Mouse (Mus musculus) embryonic facial prominence, embryonic 11.5 days (tissue): ENCODE measurements at regions not wholly inside any gene's neighbourhood (a gene's known extent, or its start where the extent isn't known, plus 50 kb on each side); places are given as distances from the start of the nearest gene placed in this dataset.
A peak's percentile ranks its signal among the peaks of the same experiment; 100 is the strongest.

Experiments used
- ATAC-seq: fragments of 200-750 bp; cut with Nextera tagmentation; replicated peaks from 2 replicates; pipeline ENCODE4 v1.8.0; 2017; ENCODE audit warnings: low read depth; ENCODE audit not compliant: insufficient number of reproducible peaks, low FRiP score, low TSS enrichment
- DNase-seq: peaks from one replicate; pipeline ENCODE4 v3.0.0-alpha.2; 2015; ENCODE audit warnings: low spot score
- H3K27ac ChIP-seq: fragments of 300-500 bp; sonication (generic); replicated peaks from 2 replicates; pipeline ENCODE4 v1.5.1; 2014; ENCODE audit warnings: mild to moderate bottlenecking, low read depth, low read length, control low read depth
- H3K27me3 ChIP-seq: fragments of 300-500 bp; sonication (generic); 2 replicates; pipeline ENCODE4 v1.6.1; 2014; ENCODE audit warnings: mild to moderate bottlenecking, low read length, moderate library complexity, mixed read lengths; ENCODE audit not compliant: control insufficient read depth, insufficient read depth
- H3K36me3 ChIP-seq: fragments of 300-500 bp; sonication (generic); replicated peaks from 2 replicates; pipeline ENCODE4 v1.6.1; 2014; ENCODE audit warnings: low read depth, mild to moderate bottlenecking, low read length, moderate library complexity, mixed read lengths; ENCODE audit not compliant: control insufficient read depth, insufficient read depth
- H3K4me1 ChIP-seq: fragments of 300-500 bp; sonication (generic); 2 replicates; pipeline ENCODE4 v1.6.1; 2014; ENCODE audit warnings: low read length, mixed read lengths; ENCODE audit not compliant: control insufficient read depth, insufficient read depth
- H3K4me2 ChIP-seq: fragments of 300-500 bp; sonication (generic); 2 replicates; pipeline ENCODE4 v1.6.1; 2014; ENCODE audit warnings: low read depth, mild to moderate bottlenecking, control low read depth, low read length, moderate library complexity
- H3K4me3 ChIP-seq: fragments of 300-500 bp; sonication (generic); 2 replicates; pipeline ENCODE4 v1.5.1; 2014; ENCODE audit warnings: low read depth, low read length, control low read depth
- H3K9ac ChIP-seq: fragments of 300-500 bp; sonication (generic); replicated peaks from 2 replicates; pipeline ENCODE4 v1.6.1; 2014; ENCODE audit warnings: mild to moderate bottlenecking, control low read depth, low read length
- H3K9me3 ChIP-seq: fragments of 300-500 bp; sonication (generic); replicated peaks from 2 replicates; pipeline ENCODE4 v1.6.1; 2016; ENCODE audit warnings: mild to moderate bottlenecking, low read length, inconsistent platforms, mixed read lengths; ENCODE audit not compliant: control insufficient read depth
- WGBS: fragments of 180-500 bp; shearing (Covaris S2); extraction: QIAGEN DNeasy Blood & Tissue Kit; methylation state at CpG from one replicate; pipeline ENCODE4 v1.1.7; 2014; 5-methylcytosine and 5-hydroxymethylcytosine counted together

DNA sequence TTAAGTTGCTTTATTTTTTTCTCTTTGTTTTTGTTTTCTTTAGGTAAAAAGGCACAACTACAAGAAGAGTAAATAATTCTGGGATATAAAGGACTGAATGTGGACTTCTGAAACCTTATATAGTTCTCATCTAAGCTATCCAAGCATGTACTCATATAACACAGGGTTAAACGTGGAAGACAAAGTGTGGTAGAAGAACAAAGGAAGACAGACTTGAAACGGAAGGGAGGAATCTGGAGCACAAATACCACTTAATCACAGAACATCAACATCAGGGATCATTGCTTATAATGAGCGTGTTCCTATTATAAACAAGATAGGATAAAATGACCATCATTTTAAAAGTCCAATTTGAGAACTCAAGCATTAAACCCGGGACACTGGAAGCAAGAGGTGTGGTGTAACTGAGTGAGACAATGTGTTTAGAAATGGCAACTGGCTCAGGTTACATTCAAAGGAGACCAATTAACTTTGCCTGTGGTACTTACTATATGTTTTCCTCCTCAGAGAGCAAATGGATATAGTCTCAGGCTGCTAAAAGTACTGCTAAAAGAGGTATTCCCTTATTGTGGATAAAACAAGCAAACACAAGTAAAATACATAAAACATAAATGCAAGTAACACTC is 96.1 kb upstream of the Hdgfl1 start:
- 45% methylated on average over 4 of the region's 4 CpGs for WGBS
- Histone ChIP-seq H3K9ac (no peak overlapping the region), H3K36me3 (no peaks in the 10 kb centered on the region), H3K27me3 (no peaks in the 10 kb centered on the region), H3K4me2 (no peak overlapping the region), H3K27ac (no peak overlapping the region), H3K4me1 (no peaks in the 10 kb centered on the region), H3K4me3 (no peak overlapping the region), H3K9me3 (no peaks in the 10 kb centered on the region)
- peak; percentile 19 for DNase-seq
- ATAC-seq: no peak

GRCm38 (mm10) chr13:26867794-26868193 is 97.8 kb upstream of the Hdgfl1 start:
- H3K36me3 ChIP-seq: no peaks in the 10 kb centered on the region
- WGBS: 61% methylated on average over 3 of the region's 3 CpGs
- no peak for ATAC-seq

DNA sequence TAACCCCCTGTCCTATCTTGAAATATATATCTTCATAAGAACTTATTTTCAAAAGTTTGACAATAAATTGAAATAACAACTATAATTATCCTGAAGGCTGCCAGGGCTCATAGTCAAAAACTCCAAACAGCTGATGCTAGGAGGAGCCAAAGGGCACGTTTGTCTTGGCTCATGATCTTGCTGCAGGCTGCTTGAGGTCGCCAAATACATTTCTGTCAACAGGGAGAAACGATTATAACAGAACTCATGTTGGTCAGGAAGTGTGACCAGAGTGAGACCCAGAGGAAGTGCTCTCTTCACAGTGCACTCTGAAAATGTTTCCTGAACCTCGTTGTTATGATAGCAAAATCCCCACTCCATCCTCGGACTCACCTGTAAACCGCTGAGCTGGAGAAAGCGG is 140.9 kb upstream of the Prl start:
- no peaks in the 10 kb centered on the region for H3K9me3 ChIP-seq
- no peaks in the 10 kb centered on the region for H3K4me1 ChIP-seq
- H3K4me2 ChIP-seq: no peak overlapping the region
- no peak overlapping the region for H3K27ac ChIP-seq
- WGBS: 49% methylated on average over 7 of the region's 7 CpGs
- H3K9ac ChIP-seq: no peak overlapping the region
- no peak overlapping the region for H3K4me3 ChIP-seq
- H3K36me3 ChIP-seq: no peaks in the 10 kb centered on the region
- DNase-seq (no peak), ATAC-seq (no peak)
- H3K27me3 ChIP-seq: no peaks in the 10 kb centered on the region

More at GRCm38 (mm10) chr13:26867794-26868193, 97.8 kb upstream of the Hdgfl1 start:
- DNase-seq: no peak
- no peak overlapping the region for H3K9ac ChIP-seq
- H3K4me1 ChIP-seq: no peaks in the 10 kb centered on the region
- H3K4me2 ChIP-seq: no peak overlapping the region
- no peak overlapping the region for H3K4me3 ChIP-seq
- no peaks in the 10 kb centered on the region for H3K9me3 ChIP-seq
- no peak overlapping the region for H3K27ac ChIP-seq
- H3K27me3 ChIP-seq: no peaks in the 10 kb centered on the region

- ATAC-seq (peak; percentile 83), DNase-seq (peak; percentile 64)
- H3K27ac ChIP-seq: no peak overlapping the region
- H3K4me2 ChIP-seq: no peak overlapping the region
- no peaks in the 10 kb centered on the region for H3K36me3 ChIP-seq
- 2% methylated on average over 4 of the region's 4 CpGs for WGBS
- H3K9ac ChIP-seq: no peak overlapping the region
- no peaks in the 10 kb centered on the region for H3K27me3 ChIP-seq
- no peaks in the 10 kb centered on the region for H3K4me1 ChIP-seq
- H3K9me3 ChIP-seq: no peaks in the 10 kb centered on the region
- H3K4me3 ChIP-seq: no peak overlapping the region
Observed at GRCm38 (mm10) chr13:26932695-26933438, 124.5 kb upstream of the Prl start.

GRCm38 (mm10) chr13:26933838-26934237 is 123.5 kb upstream of the Prl start:
- no peaks in the 10 kb centered on the region for H3K9me3 ChIP-seq
- no peak overlapping the region for H3K4me2 ChIP-seq
- ATAC-seq (no peak), DNase-seq (no peak)
- no peaks in the 10 kb centered on the region for H3K27me3 ChIP-seq
- 21% methylated on average over 5 of the region's 5 CpGs for WGBS
- no peaks in the 10 kb centered on the region for H3K36me3 ChIP-seq
- no peak overlapping the region for H3K4me3 ChIP-seq
- no peaks in the 10 kb centered on the region for H3K4me1 ChIP-seq
- H3K27ac ChIP-seq: 0 out of 2 replicates have a peak overlapping the region, but pooled peaks have one; percentile 29
- no peak overlapping the region for H3K9ac ChIP-seq

DNA sequence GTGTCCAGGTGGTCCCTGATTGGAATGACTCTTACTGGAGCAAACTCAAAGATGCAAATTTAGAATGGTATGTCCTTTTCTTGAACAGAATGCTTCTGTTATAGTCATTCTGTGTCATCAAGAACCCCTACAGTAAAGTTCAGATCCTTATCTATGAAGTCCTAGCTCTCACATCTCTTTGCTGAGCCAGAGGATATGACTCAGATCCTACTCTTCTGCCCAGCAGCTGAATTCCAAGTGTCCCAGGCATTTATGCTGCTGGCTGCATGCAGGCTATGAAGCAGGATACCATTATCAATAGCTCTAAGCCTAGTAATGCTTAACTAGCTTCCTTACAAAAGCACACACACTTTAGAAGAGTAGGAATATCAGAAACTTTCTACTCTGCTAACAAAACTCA is 116.9 kb upstream of the Prl start:
- DNase-seq (no peak), ATAC-seq (no peak)
- H3K27ac ChIP-seq: no peak overlapping the region
- H3K4me3 ChIP-seq: no peak overlapping the region
- H3K36me3 ChIP-seq: no peaks in the 10 kb centered on the region
- H3K27me3 ChIP-seq: no peaks in the 10 kb centered on the region
- H3K4me1 ChIP-seq: no peaks in the 10 kb centered on the region
- H3K9me3 ChIP-seq: no peaks in the 10 kb centered on the region
- no peak overlapping the region for H3K4me2 ChIP-seq
- no peak overlapping the region for H3K9ac ChIP-seq

DNA sequence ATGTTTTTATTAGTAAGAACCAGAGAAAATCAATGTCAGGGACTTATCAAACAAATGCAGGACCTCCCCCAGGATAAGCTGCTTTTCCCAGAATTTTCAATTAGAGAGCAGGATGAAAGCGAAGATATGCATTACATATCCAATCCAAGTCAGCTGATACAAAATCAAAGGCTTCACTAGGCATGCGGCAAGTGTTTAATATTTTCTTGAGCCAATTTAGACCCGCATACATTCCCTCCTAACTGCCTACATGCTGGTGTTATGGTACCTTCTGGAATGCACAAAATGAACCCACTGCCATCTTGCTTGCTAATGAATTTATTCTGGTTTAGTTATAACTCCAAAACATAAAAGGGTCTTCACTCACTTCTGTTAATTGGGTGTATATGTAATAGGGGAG is 112.9 kb upstream of the Prl start:
- H3K9me3 ChIP-seq: no peaks in the 10 kb centered on the region
- H3K27ac ChIP-seq: no peak overlapping the region
- H3K4me1 ChIP-seq: no peaks in the 10 kb centered on the region
- H3K4me2 ChIP-seq: no peak overlapping the region
- no peak for DNase-seq
- ATAC-seq: no peak
- no peak overlapping the region for H3K9ac ChIP-seq
- H3K27me3 ChIP-seq: no peaks in the 10 kb centered on the region
- 83% methylated on average over 3 of the region's 3 CpGs for WGBS
- H3K36me3 ChIP-seq: no peaks in the 10 kb centered on the region
- H3K4me3 ChIP-seq: no peak overlapping the region

DNA sequence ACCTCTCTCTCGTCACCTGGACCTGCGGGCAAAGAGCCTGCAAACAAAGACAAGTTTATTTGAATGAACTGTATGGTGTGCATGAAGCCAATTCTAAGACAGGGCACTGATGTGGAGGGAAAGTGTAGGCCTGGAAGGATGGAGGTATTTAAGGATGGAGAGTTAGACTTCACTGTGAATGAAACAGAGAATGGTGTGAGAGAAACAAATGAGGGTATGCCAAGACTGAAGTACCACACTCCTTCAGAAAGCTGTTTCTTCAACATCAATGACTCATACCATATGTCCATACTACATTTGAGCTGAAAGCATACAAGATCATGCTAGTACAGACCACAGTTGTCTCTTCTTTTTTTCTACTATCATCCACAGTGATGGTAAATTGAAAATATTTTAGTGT is 105.9 kb upstream of the Prl start:
- Histone ChIP-seq H3K27ac (no peak overlapping the region), H3K4me2 (no peak overlapping the region), H3K4me1 (no peaks in the 10 kb centered on the region), H3K4me3 (no peak overlapping the region), H3K9me3 (no peaks in the 10 kb centered on the region), H3K36me3 (no peaks in the 10 kb centered on the region), H3K9ac (no peak overlapping the region), H3K27me3 (no peaks in the 10 kb centered on the region)
- ATAC-seq (no peak), DNase-seq (no peak)
- WGBS: 93% methylated on average over 2 of the region's 2 CpGs
